Mouse (Mus musculus) adipocyte (in vitro differentiated cells): ENCODE measurements around the gene Adgrg7.

ENCODE experiments used
- DNase-seq: peaks from one replicate; pipeline ENCODE4 v3.0.0-alpha.2; 2016; ENCODE audit warnings: low spot score

The Adgrg7 gene

DNA sequence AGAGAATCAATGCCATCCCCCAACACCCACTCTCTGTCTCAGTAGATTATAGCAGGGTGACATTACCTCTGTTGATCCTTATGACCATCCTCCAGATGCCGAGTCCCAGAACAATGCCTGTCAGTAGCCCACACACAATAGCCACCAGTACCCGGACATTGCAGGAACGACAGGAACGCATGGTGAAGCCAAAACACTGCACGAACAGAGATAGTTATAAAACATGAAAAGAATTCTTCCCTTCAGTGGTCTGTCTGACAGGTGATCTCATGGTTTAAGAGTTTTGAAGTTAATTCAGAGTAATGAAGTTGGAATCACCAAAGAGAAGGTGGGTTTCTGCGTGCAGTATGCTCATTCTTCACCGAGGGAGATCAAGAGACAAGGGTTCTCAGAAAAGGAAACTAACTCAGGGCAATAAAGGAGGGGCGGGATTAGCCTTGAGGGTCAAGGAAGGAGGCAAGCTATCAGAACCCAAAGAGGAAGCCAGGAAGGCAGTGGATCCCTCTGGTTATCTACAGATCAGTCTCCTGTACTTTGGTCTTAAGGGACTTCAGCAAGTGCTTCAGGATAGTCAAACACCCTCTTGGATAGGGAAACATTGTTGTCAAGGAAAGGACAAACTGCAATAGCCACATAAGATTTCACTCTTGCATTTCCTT lies at the start of gene Adgrg7:
Gene Adgrg7, minus strand, starts transcription at position 375 of the 659 bp plus-strand sequence.
- DNase-seq: no peak

- DNase-seq: no peak
Observed at GRCm38 (mm10) chr16:56842988-56843387, 47.3 kb upstream of the Adgrg7 start.

DNA sequence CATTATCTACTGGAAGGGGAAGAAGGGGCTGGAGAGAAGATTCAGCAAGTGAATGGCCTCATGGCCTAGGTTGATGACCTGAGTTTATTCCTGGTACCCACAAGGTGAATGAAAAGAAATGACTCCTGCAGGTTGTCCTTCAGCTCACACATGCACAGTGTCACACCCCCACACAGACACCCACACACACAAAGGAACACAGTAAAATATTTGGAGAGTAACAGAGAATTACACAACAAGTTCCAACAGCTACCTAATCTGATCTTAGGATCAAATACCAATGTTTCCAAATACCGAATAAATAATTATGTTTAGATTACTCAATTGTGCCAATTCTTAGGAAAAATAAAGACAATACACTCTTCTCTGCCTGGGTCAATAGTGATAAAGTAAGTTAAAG lies 37.7 kb upstream of the Adgrg7 start:
- no peak for DNase-seq

DNA sequence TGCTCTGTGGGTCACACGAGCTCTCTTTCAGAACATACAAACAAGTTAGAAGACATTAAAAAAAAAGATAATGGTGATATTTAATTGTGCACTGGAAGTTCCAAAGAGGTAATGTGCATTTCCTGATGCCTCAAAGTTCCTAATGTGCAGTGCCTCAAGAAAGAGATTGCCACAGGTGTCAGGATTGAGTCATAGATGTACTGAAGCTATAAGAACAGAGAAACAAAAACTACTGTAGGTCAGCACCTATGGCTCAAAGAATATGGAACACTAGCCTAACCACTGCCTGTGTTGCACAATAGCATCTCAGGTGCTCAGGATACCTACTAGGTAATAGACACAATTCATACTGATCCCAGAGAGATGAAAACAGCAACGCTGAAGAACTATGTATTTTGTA lies 36.3 kb upstream of the Adgrg7 start:
- DNase-seq: no peak

GRCm38 (mm10) chr16:56801370-56802109 lies 5.9 kb upstream of the Adgrg7 start:
- DNase-seq: no peak

DNA sequence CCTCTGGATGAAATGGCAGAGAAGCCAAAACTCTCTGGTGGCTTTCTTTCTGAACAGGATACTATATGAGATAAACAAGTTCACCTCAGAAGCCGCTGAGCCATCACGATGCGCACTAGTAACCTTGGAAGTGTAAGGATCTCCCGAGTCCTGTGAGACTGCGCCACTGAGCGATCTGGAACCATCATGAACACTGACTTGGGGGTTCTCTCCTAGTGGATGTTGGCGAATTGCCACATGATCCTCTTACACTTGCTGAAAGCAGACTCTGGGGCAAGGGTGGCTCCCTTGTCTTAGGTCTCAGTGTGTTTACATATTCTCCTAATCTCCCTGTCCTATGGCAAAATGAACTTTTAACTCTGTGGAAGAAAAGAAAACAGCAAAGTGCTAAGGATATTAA lies 5.3 kb upstream of the Adgrg7 start:
- DNase-seq: peak; percentile 29

GRCm38 (mm10) chr16:56800469-56800868 lies 4.8 kb upstream of the Adgrg7 start:
- peak; percentile 70 for DNase-seq

DNA sequence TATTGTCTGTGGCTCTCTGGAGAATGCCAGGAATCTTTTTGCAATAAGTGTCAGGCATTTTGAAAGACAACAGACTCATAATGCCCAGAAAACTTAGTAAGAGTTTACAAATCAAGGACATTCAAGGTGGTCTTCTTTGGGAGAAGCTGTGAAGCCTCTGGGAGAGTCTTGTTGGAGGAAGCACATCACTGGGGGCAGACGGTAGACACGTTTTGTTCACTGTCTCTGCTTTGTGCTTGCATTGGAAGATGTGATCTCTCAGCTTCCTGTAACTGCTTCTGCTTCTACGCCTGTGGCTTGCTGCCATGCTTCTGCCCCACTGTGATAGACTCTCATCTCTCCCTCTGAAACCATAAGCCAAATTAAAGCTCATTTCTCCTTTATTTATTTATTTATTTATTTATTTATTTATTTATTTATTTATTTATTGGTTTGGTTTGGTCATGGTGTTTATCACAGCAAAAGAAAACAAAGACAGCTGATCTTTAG lies 3.9 kb upstream of the Adgrg7 start:
- DNase-seq: no peak

- DNase-seq: no peak
Observed at GRCm38 (mm10) chr16:56798873-56799272, 3.2 kb upstream of the Adgrg7 start.

- DNase-seq: no peak
Observed at GRCm38 (mm10) chr16:56794383-56795144, 1.1 kb downstream of the Adgrg7 start.

DNA sequence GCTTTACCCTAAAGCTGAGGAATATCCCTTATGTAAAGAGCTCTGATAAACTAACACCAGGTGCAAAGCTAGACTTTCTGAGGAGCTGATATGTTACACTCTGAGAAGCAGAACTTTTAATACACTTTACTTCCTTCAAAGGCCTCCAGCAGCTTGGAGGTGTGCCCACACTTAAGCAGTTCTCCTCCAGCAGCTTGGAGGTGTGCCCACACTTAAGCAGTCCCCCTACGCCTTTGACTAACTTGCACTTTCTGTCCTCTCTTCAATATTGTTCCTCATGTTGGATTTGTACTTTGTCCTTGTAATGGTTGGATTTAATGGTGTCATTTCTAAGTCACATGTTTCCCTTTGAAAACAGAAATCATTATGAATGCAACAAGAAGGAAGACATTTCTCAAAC lies 1.9 kb downstream of the Adgrg7 start:
- DNase-seq: no peak

- DNase-seq: no peak
Observed at GRCm38 (mm10) chr16:56785943-56786342, 9.7 kb downstream of the Adgrg7 start.

GRCm38 (mm10) chr16:56771163-56772105 lies 24.2 kb downstream of the Adgrg7 start:
- DNase-seq: peak; percentile 83

DNA sequence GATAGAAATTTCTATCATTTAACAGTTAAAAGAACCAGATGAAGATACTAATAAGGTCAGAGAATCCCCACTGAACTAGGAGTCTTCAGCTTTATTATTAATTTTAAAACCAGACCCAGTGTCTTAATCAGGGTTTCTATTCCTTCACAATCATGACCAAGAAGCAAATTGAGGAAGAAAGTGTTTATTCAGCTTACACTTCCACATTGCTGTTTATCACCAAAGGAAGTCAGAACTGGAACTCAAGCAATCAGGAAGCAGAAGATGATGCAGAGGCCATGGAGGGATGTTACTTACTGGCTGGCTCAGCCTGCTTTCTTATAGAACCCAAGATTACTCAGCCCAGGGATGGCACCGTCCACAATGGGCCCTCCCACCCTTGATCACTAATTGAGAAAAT lies 66.6 kb downstream of the Adgrg7 start:
- no peak for DNase-seq

- no peak for DNase-seq
Observed at GRCm38 (mm10) chr16:56724927-56725326, 70.7 kb downstream of the Adgrg7 start.

- peak; percentile 22 for DNase-seq
Observed at GRCm38 (mm10) chr16:56722357-56722756, 73.3 kb downstream of the Adgrg7 start.

DNA sequence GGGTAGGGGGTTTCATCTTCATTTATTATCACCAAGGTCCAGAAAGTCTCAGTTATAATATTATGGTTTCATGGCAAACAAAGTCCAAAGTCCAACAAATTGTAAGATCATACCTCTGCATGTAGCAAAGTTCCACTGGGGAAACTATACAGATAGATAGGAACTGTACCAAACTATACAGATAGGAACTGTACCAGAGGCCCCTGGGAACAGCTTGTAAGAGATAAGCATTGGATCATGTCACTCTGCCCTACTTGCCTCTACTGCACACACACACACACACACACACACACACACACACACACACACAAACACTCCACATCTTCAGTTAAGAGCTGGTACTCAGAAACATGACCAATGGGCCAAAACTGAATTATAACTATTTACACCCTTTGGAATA lies 76.6 kb downstream of the Adgrg7 start:
- DNase-seq: no peak

GRCm38 (mm10) chr16:56717224-56718200 lies 78.1 kb downstream of the Adgrg7 start, which contains the start of gene Tfg:
Gene Tfg, minus strand, starts transcription at chr16:56717450.
- peak; percentile 100 for DNase-seq

- peak; percentile 59 for DNase-seq
Observed at GRCm38 (mm10) chr16:56716557-56717179, 79.0 kb downstream of the Adgrg7 start.

DNA sequence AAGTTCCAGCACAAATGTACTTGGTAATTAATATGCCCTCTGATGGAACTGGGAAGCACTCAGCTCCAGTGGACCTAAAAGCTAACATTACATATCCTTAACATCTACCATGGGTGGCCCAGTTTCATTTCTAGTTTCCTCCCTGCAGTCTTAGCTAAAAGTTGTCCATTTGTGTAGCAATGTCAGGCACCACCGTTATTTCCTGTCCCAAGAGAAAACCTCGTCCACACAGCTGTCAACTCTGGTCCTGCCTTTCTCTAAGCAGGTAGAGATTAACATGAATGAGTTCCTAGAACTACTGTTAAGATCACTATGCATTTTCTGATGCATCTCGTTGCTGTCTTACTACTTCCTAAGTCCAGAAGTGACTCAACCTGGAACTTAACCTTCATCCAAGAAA lies 80.0 kb downstream of the Adgrg7 start:
- no peak for DNase-seq
